Mouse (Mus musculus) heart, embryonic 13.5 days (tissue): ENCODE results near the gene Dock4. TPM values are rescaled to one million over a fixed set of nuclear protein-coding genes. Genes with fewer than 3 reads are reported as not detected.

ENCODE experiments used
- ATAC-seq: fragments of 200-750 bp; cut with Nextera tagmentation; 2 replicates; pipeline ENCODE4 v1.8.0; 2017; ENCODE audit warnings: moderate TSS enrichment; ENCODE audit not compliant: insufficient number of reproducible peaks, low FRiP score, low TSS enrichment; ENCODE audit errors: extremely low read depth
- H3K27ac ChIP-seq: fragments of 300-500 bp; sonication (generic); replicated peaks from 2 replicates; pipeline ENCODE4 v1.5.1; 2015; ENCODE audit warnings: moderate library complexity, mild to moderate bottlenecking, inconsistent platforms
- H3K27me3 ChIP-seq: fragments of 300-500 bp; sonication (generic); replicated peaks from 2 replicates; pipeline ENCODE4 v1.6.1; 2015; ENCODE audit warnings: mild to moderate bottlenecking, inconsistent platforms
- H3K36me3 ChIP-seq: fragments of 300-500 bp; sonication (generic); 2 replicates; pipeline ENCODE4 v1.6.1; 2015; ENCODE audit warnings: mild to moderate bottlenecking, inconsistent platforms
- H3K4me1 ChIP-seq: fragments of 300-500 bp; sonication (generic); 2 replicates; pipeline ENCODE4 v1.6.1; 2015; ENCODE audit warnings: inconsistent platforms
- H3K4me2 ChIP-seq: fragments of 300-500 bp; sonication (generic); 2 replicates; pipeline ENCODE4 v1.6.1; 2015; ENCODE audit warnings: inconsistent platforms, mild to moderate bottlenecking, moderate library complexity
- H3K4me3 ChIP-seq: fragments of 300-500 bp; sonication (generic); 2 replicates; pipeline ENCODE4 v1.5.1; 2015; ENCODE audit warnings: moderate library complexity, mild to moderate bottlenecking, inconsistent platforms
- H3K9ac ChIP-seq: fragments of 300-500 bp; sonication (generic); 2 replicates; pipeline ENCODE4 v1.6.1; 2015; ENCODE audit warnings: inconsistent platforms, mild to moderate bottlenecking, moderate library complexity
- H3K9me3 ChIP-seq: fragments of 300-500 bp; sonication (generic); 2 replicates; pipeline ENCODE4 v1.6.1; 2016; ENCODE audit warnings: inconsistent platforms
- WGBS: fragments of 180-500 bp; shearing (Covaris S2); methylation state at CpG from one replicate; pipeline ENCODE4 v1.1.7; 2015; ENCODE audit warnings: mixed read lengths; 5-methylcytosine and 5-hydroxymethylcytosine counted together
- polyA plus RNA-seq: library from polyadenylated mRNA; unstranded; fragments of >200 nt; fragmentation: Nextera tagmentation; extraction: Ambion mirVana; gene quantifications from 2 replicates; pipeline ENCODE4 v1.2.1, GENCODE M21; 2015

Dock4 gene
- polyA plus RNA-seq, 1 experiment from 2014 or later, result 6.9 TPM

GRCm38 (mm10) chr12:40805257-40805656 is 359.5 kb downstream of the Dock4 start:
- Histone ChIP-seq H3K4me2 (no peak overlapping the region), H3K9me3 (no peaks in the 10 kb centered on the region), H3K27ac (no peak overlapping the region), H3K9ac (no peak overlapping the region), H3K4me3 (no peak overlapping the region), H3K36me3 (peaks cover 7% of the 10 kb centered on the region; the same call in 1 of the 2 replicates), H3K4me1 (no peaks in the 10 kb centered on the region), H3K27me3 (no peaks in the 10 kb centered on the region)
- WGBS, result 75% methylated on average over 2 of the region's 2 CpGs
- no peak for ATAC-seq

- H3K27ac ChIP-seq, result no peak overlapping the region
- WGBS, result 88% methylated on average over 1 of the region's 1 CpGs
- no peak overlapping the region for H3K4me3 ChIP-seq
- ATAC-seq, result no peak
- H3K4me2 ChIP-seq, result no peak overlapping the region
- H3K27me3 ChIP-seq, result no peaks in the 10 kb centered on the region
- H3K9ac ChIP-seq, result no peak overlapping the region
- no peaks in the 10 kb centered on the region for H3K9me3 ChIP-seq
- no peaks in the 10 kb centered on the region for H3K4me1 ChIP-seq
- H3K36me3 ChIP-seq, result peaks cover 9% of the 10 kb centered on the region; the same call in 1 of the 2 replicates
Observed at GRCm38 (mm10) chr12:40807916-40808315, 362.2 kb downstream of the Dock4 start.

DNA sequence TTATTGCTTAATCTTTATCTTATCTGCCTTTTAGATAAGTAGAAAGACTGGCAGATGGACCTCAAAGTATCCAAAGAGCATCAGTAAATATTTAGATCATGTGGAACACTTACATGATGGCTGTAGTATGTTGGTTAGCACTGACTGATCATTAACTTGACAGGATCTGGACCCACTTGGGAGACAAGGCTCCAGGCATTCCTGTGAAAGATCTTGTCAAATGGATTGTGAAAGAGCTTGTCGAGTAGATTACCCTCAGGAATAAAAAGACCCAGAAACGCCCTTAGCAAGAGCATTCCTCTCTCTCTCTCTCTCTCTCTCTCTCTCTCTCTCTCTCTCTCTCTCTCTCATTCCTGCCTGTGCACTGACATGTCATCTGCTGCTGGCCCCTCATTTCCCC is 367.7 kb downstream of the Dock4 start:
- Histone ChIP-seq H3K36me3 (0 out of 2 replicates have a peak, but pooled peaks cover 3% of the 10 kb centered on the region), H3K9ac (no peak overlapping the region), H3K4me2 (no peak overlapping the region), H3K4me3 (no peak overlapping the region), H3K9me3 (no peaks in the 10 kb centered on the region), H3K4me1 (no peaks in the 10 kb centered on the region), H3K27ac (no peak overlapping the region), H3K27me3 (no peaks in the 10 kb centered on the region)
- 11% methylated on average over 2 of the region's 2 CpGs for WGBS
- no peak for ATAC-seq

- Histone ChIP-seq H3K27me3 (no peaks in the 10 kb centered on the region), H3K4me2 (no peak overlapping the region), H3K36me3 (0 out of 2 replicates have a peak, but pooled peaks cover 3% of the 10 kb centered on the region), H3K4me3 (no peak overlapping the region), H3K4me1 (no peaks in the 10 kb centered on the region), H3K9me3 (no peaks in the 10 kb centered on the region), H3K9ac (no peak overlapping the region), H3K27ac (no peak overlapping the region)
- no peak for ATAC-seq
Observed at GRCm38 (mm10) chr12:40814659-40815363, 369.1 kb downstream of the Dock4 start.

GRCm38 (mm10) chr12:40818046-40818708 is 372.4 kb downstream of the Dock4 start:
- no peak overlapping the region for H3K4me3 ChIP-seq
- WGBS, result 79% methylated on average over 6 of the region's 6 CpGs
- no peak for ATAC-seq

GRCm38 (mm10) chr12:40823631-40824030 is 377.9 kb downstream of the Dock4 start:
- Histone ChIP-seq H3K4me3 (no peak overlapping the region), H3K36me3 (peaks cover 5% of the 10 kb centered on the region; the same call in 1 of the 2 replicates), H3K4me2 (no peak overlapping the region), H3K27ac (no peak overlapping the region), H3K4me1 (peaks cover 4% of the 10 kb centered on the region; the same call in 1 of the 2 replicates), H3K27me3 (no peaks in the 10 kb centered on the region), H3K9me3 (no peaks in the 10 kb centered on the region), H3K9ac (no peak overlapping the region)
- ATAC-seq, result no peak
- WGBS, result 41% methylated on average over 5 of the region's 5 CpGs

More at GRCm38 (mm10) chr12:40818046-40818708, 372.4 kb downstream of the Dock4 start:
- Histone ChIP-seq H3K4me1 (no peaks in the 10 kb centered on the region), H3K9me3 (no peaks in the 10 kb centered on the region), H3K36me3 (0 out of 2 replicates have a peak, but pooled peaks cover 4% of the 10 kb centered on the region), H3K9ac (no peak overlapping the region), H3K27ac (no peak overlapping the region), H3K27me3 (no peaks in the 10 kb centered on the region), H3K4me2 (no peak overlapping the region)

DNA sequence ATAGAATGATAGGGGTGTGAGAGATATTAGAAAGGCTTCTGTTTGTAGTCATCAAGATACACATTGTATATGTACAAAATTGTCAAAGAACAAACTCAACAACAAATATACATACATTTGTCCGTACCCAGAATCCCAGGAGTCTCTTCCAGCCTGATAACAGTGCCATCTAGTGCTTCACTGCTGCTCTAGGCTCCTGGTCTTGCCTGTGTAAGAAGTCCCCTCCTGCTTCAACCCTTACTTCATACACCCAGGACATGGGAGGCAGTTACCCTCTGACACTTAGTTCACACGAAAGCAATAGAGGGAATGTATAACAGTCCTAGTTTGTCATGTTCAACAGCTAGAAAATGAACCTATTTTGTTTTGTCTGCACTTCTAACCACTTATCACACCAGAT is 378.5 kb downstream of the Dock4 start:
- 60% methylated on average over 2 of the region's 2 CpGs for WGBS
- Histone ChIP-seq H3K9ac (no peak overlapping the region), H3K4me2 (no peak overlapping the region), H3K36me3 (peaks cover 11% of the 10 kb centered on the region; the same call in 1 of the 2 replicates), H3K9me3 (no peaks in the 10 kb centered on the region), H3K4me3 (no peak overlapping the region), H3K4me1 (peaks cover 4% of the 10 kb centered on the region; the same call in 1 of the 2 replicates), H3K27ac (no peak overlapping the region), H3K27me3 (no peaks in the 10 kb centered on the region)
- no peak for ATAC-seq

DNA sequence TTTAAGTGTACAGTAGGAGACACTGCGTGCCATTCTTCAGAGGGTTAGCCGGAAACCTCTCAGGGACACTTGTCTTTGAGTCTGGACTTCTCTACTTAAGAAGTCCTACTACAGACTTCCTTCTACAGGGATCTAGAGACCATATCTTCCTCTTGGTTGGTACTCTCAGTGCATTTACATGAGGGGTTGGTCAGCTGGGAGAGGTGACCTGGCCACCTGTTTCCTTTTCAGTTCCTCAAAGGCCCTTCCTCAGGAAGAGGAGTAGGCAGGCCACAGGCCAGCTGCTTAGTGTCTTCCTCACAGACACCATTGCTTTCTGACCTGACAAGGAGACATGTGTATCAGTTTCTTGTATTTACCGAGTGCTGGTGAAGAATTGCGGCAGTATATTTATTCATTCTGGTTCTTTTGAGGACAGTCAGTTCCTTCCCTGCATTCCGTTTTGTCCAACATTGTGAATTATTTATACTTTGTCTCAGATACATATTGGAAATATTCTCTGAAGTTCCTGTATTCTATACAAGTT is 380.2 kb downstream of the Dock4 start:
- no peak overlapping the region for H3K4me2 ChIP-seq
- H3K4me3 ChIP-seq, result no peak overlapping the region
- no peaks in the 10 kb centered on the region for H3K9me3 ChIP-seq
- 61% methylated on average over 5 of the region's 5 CpGs for WGBS
- no peaks in the 10 kb centered on the region for H3K27me3 ChIP-seq
- no peak for ATAC-seq
- H3K9ac ChIP-seq, result no peak overlapping the region
- H3K36me3 ChIP-seq, result peaks cover 14% of the 10 kb centered on the region; the same call in 1 of the 2 replicates
- H3K4me1 ChIP-seq, result peaks cover 4% of the 10 kb centered on the region; the same call in 1 of the 2 replicates
- no peak overlapping the region for H3K27ac ChIP-seq

GRCm38 (mm10) chr12:40826491-40826890 is 380.7 kb downstream of the Dock4 start:
- no peak overlapping the region for H3K4me3 ChIP-seq
- no peak overlapping the region for H3K9ac ChIP-seq
- peaks cover 4% of the 10 kb centered on the region; the same call in 1 of the 2 replicates for H3K4me1 ChIP-seq
- H3K4me2 ChIP-seq, result no peak overlapping the region
- 23% methylated on average over 3 of the region's 3 CpGs for WGBS
- H3K36me3 ChIP-seq, result peaks cover 11% of the 10 kb centered on the region; the same call in 1 of the 2 replicates
- H3K9me3 ChIP-seq, result no peaks in the 10 kb centered on the region
- no peak for ATAC-seq
- no peaks in the 10 kb centered on the region for H3K27me3 ChIP-seq
- no peak overlapping the region for H3K27ac ChIP-seq

DNA sequence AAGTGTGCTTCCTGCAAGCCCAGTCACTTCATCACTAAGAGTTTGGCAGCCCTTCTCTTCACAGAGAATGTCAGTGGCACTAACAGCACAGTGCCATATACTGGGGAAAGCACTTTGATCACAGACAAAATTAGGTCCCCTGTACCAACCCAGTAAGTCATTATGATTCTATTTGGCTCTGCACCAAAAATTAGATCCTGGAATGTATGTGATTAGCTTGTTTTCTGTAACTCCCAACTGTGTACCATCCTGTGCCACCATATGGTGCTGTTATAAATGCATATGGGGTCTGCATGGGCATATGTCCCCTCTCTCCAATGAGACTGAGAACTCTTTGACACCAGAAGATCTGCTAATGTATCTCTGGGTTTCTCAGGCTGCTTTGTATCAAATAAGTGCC is 382.3 kb downstream of the Dock4 start:
- H3K4me3 ChIP-seq, result no peak overlapping the region
- H3K9me3 ChIP-seq, result no peaks in the 10 kb centered on the region
- peaks cover 4% of the 10 kb centered on the region; the same call in 1 of the 2 replicates for H3K4me1 ChIP-seq
- peaks cover 11% of the 10 kb centered on the region; the same call in 1 of the 2 replicates for H3K36me3 ChIP-seq
- H3K27ac ChIP-seq, result no peak overlapping the region
- no peak overlapping the region for H3K9ac ChIP-seq
- no peaks in the 10 kb centered on the region for H3K27me3 ChIP-seq
- no peak for ATAC-seq
- H3K4me2 ChIP-seq, result no peak overlapping the region

DNA sequence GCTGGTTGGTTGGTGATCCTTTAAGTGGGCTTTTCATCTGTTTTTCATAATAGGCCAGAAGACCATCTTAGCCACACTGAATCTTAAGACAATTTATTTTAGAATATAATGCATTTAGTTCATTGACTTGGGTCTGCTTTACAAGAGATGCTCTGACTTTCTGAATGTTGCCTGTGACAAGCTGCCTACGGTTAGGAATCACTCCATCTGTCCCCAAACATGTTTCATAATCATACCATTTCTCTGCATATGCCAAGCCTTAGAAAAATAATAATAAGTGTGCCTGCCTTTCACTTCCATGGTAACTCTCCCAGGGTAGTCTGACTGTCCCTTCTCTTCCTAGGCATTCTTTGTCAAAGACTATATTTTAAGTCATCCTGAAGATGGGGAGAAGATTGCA is 383.5 kb downstream of the Dock4 start:
- peaks cover 11% of the 10 kb centered on the region; the same call in 1 of the 2 replicates for H3K36me3 ChIP-seq
- H3K27me3 ChIP-seq, result no peaks in the 10 kb centered on the region
- no peak for ATAC-seq
- peaks cover 4% of the 10 kb centered on the region; the same call in 1 of the 2 replicates for H3K4me1 ChIP-seq
- no peak overlapping the region for H3K27ac ChIP-seq
- H3K4me3 ChIP-seq, result no peak overlapping the region
- H3K9me3 ChIP-seq, result no peaks in the 10 kb centered on the region
- no peak overlapping the region for H3K9ac ChIP-seq
- WGBS, result 73% methylated on average over 1 of the region's 1 CpGs
- no peak overlapping the region for H3K4me2 ChIP-seq
